Mouse (Mus musculus) neural tube, postnatal 0 days (tissue): ENCODE results near the gene Sh2d2a. TPM values are rescaled to one million over a fixed set of nuclear protein-coding genes. Genes with fewer than 3 reads are reported as not detected.

ENCODE experiments used
- polyA plus RNA-seq: library from polyadenylated mRNA; unstranded; fragments of >200 nt; fragmentation: Nextera tagmentation; extraction: Ambion mirVana; gene quantifications from 2 replicates; pipeline ENCODE4 v1.2.1, GENCODE M21; 2015

Gene Sh2d2a
- polyA plus RNA-seq, result not detected in 2 replicates

GRCm38 (mm10) chr3:87846650-87847110 lies at the start of gene Sh2d2a:
Gene Sh2d2a, plus strand, starts transcription at chr3:87846755.

DNA sequence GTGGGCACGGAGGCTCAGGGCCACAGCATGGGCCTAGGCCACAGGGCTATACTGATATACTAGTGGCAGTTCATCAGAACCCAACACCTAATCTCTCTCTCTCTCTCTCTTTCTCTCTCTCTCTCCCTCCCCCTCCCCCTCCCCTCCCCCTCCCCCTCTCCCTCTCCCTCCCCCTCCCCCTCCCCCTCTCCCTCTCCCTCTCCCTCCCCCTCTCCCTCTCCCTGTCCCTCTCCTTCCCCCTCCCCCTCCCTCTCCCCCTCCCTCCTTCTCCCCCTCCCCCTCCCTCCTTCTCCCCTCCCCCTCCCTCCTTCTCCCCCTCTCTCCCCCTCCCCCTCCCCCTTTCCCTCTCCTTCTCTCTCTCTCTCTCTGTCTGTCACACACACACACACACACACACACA lies 22.3 kb upstream of the Sh2d2a start, which contains the start of gene Pear1:
Gene Pear1, minus strand, starts transcription at position 101 of the 400 bp plus-strand sequence.

DNA sequence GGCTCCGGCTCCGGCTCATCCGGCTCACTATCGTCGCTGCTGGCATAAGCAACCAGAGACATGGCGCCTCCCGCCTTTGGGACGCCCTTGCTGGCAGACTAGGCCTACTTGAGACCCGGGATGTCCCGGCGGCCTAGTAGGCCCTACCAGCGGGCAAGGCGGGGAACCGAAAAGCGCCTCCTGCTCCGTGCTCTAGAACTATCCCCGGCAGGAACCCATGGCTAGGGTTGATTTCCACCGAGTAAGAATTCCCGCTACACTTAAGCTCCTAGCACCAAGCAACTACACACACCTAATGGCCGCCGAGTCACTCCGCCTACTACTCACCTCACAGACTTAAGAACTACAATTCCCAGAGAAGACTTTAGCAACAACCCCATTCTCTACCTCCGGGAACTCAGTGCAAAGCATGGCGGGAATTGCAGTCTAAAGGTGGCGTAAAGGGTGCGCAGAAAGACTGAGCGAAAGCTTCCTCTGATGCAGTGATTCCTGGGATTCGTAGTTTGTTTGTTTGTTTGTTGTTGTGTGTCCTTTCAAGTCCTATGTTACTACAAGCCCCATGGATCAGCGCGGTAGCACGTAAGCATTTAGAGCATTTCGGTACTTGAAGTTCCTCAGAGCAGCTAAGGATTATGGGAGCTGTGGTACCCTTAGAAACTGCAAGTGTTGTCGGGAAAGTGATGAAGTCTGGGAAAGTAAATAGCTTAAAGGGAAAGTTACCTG lies 38.9 kb downstream of the Sh2d2a start, which contains the start of gene Prcc:
Gene Prcc, minus strand, starts transcription at position 328 of the 723 bp plus-strand sequence.

Other genes with a start within 250 kb of the Sh2d2a start
- 16.2 and 19.8 TPM in 2 replicates for gene Arhgef11, start 229.2 kb upstream of the Sh2d2a start, polyA plus RNA-seq
- 1.4 TPM in 2 replicates for gene Lrrc71, start 98.1 kb upstream of the Sh2d2a start, polyA plus RNA-seq
- gene Ntrk1, start 51.6 kb upstream of the Sh2d2a start, polyA plus RNA-seq, result 1.9 and 13.1 TPM in 2 replicates
- 0.19 and 0.23 TPM in 2 replicates for gene Insrr, start 49.8 kb upstream of the Sh2d2a start, polyA plus RNA-seq
- gene Pear1, start 22.4 kb upstream of the Sh2d2a start, polyA plus RNA-seq, result 7.2 and 7.6 TPM in 2 replicates
- 16.3 and 16.7 TPM in 2 replicates for gene Prcc, start 38.9 kb downstream of the Sh2d2a start, polyA plus RNA-seq
- gene Hdgf, start 59.6 kb downstream of the Sh2d2a start, polyA plus RNA-seq, result 126 and 131 TPM in 2 replicates
- 49.6 and 51.7 TPM in 2 replicates for gene Mrpl24, start 72.8 kb downstream of the Sh2d2a start, polyA plus RNA-seq
- gene Isg20l2, start 83.6 kb downstream of the Sh2d2a start, polyA plus RNA-seq, result 15.5 and 16.3 TPM in 2 replicates
- 14.0 and 18.9 TPM in 2 replicates for gene Rrnad1, start 84.0 kb downstream of the Sh2d2a start, polyA plus RNA-seq
- gene Crabp2, start 101.9 kb downstream of the Sh2d2a start, polyA plus RNA-seq, result 35.8 and 56.7 TPM in 2 replicates
- gene Nes, start 124.3 kb downstream of the Sh2d2a start, polyA plus RNA-seq, result 9.6 and 10.4 TPM in 2 replicates
- gene Bcan, start 153.5 kb downstream of the Sh2d2a start, polyA plus RNA-seq, result 283 and 338 TPM in 2 replicates
- 0.79 and 0.92 TPM in 2 replicates for gene Hapln2, start 180.8 kb downstream of the Sh2d2a start, polyA plus RNA-seq
- 29.4 and 33.1 TPM in 2 replicates for gene Gpatch4, start 196.4 kb downstream of the Sh2d2a start, polyA plus RNA-seq
- 166 TPM in 2 replicates for gene Naxe, start 211.7 kb downstream of the Sh2d2a start, polyA plus RNA-seq
- not detected in 2 replicates for gene Ttc24, start 231.5 kb downstream of the Sh2d2a start, polyA plus RNA-seq
- 1.1 and 1.7 TPM in 2 replicates for gene Iqgap3, start 235.2 kb downstream of the Sh2d2a start, polyA plus RNA-seq